Mouse (Mus musculus) midbrain, embryonic 16.5 days (tissue): ENCODE measurements around the gene Anks3. TPM values are rescaled to one million over a fixed set of nuclear protein-coding genes. Genes with fewer than 3 reads are reported as not detected.
A peak's percentile ranks its signal among the peaks of the same experiment; 100 is the strongest.

Experiments
- ATAC-seq: fragments of 200-750 bp; cut with Nextera tagmentation; 2 replicates; pipeline ENCODE4 v1.8.0; 2017; ENCODE audit warnings: moderate TSS enrichment
- H3K27ac ChIP-seq: fragments of 300-500 bp; sonication (generic); 2 replicates; pipeline ENCODE4 v1.5.1; 2014; ENCODE audit warnings: mild to moderate bottlenecking, low read length, mixed read lengths
- H3K27me3 ChIP-seq: fragments of 300-500 bp; sonication (generic); 2 replicates; pipeline ENCODE4 v1.6.1; 2014; ENCODE audit warnings: low read depth, low read length, mixed read lengths; ENCODE audit not compliant: control insufficient read depth, insufficient read depth
- H3K36me3 ChIP-seq: fragments of 300-500 bp; sonication (generic); 2 replicates; pipeline ENCODE4 v1.6.1; 2014; ENCODE audit warnings: mild to moderate bottlenecking, low read length, moderate library complexity, mixed read lengths; ENCODE audit not compliant: control insufficient read depth, insufficient read depth
- H3K4me1 ChIP-seq: fragments of 300-500 bp; sonication (generic); 2 replicates; pipeline ENCODE4 v1.6.1; 2014; ENCODE audit warnings: mild to moderate bottlenecking, low read length, mixed read lengths; ENCODE audit not compliant: control insufficient read depth, insufficient read depth
- H3K4me2 ChIP-seq: fragments of 300-500 bp; sonication (generic); 2 replicates; pipeline ENCODE4 v1.6.1; 2014; ENCODE audit warnings: mild to moderate bottlenecking, low read length, mixed read lengths
- H3K4me3 ChIP-seq: fragments of 300-500 bp; sonication (generic); 2 replicates; pipeline ENCODE4 v1.5.1; 2014; ENCODE audit warnings: low read depth, mild to moderate bottlenecking, low read length, moderate library complexity, mixed read lengths
- H3K9ac ChIP-seq: fragments of 300-500 bp; sonication (generic); 2 replicates; pipeline ENCODE4 v1.6.1; 2014; ENCODE audit warnings: low read depth, low read length, mixed read lengths
- H3K9me3 ChIP-seq: fragments of 300-500 bp; sonication (generic); replicated peaks from 2 replicates; pipeline ENCODE4 v1.6.1; 2014; ENCODE audit warnings: mild to moderate bottlenecking, low read length, mixed read lengths; ENCODE audit not compliant: control insufficient read depth, poor library complexity, severe bottlenecking
- WGBS: fragments of 180-500 bp; shearing (Covaris S2); extraction: QIAGEN DNeasy Blood & Tissue Kit; methylation state at CpG from one replicate; pipeline ENCODE4 v1.1.7; 2014; 5-methylcytosine and 5-hydroxymethylcytosine counted together
- polyA plus RNA-seq: library from polyadenylated mRNA; unstranded; fragments of >200 nt; fragmentation: Nextera tagmentation; extraction: Ambion mirVana; gene quantifications from 2 replicates; pipeline ENCODE4 v1.2.1, GENCODE M21; 2015

Anks3 gene
- polyA plus RNA-seq, result 75.1 and 78.8 TPM in 2 replicates

GRCm38 (mm10) chr16:4963797-4964709 is at the start of gene Anks3:
Gene Anks3, minus strand, starts transcription at chr16:4964205.
- peak within 1 kb of the TSS; percentile 86 for H3K9ac ChIP-seq
- H3K9me3 ChIP-seq, result no peaks in the 10 kb centered on the region
- H3K27ac ChIP-seq, result peak within 1 kb of the TSS; percentile 90
- H3K4me3 ChIP-seq, result peak within 1 kb of the TSS; percentile 90
- H3K36me3 ChIP-seq, result no peaks in the 10 kb centered on the region
- WGBS, result under 1% methylated on average over 75 of the region's 76 CpGs
- H3K4me2 ChIP-seq, result peak within 1 kb of the TSS; percentile 82
- peak; percentile 99 for ATAC-seq
- H3K27me3 ChIP-seq, result no peaks in the 10 kb centered on the region
- H3K4me1 ChIP-seq, result peaks cover 16% of the 10 kb centered on the region

- H3K4me3 ChIP-seq, result peak within 1 kb of the TSS; percentile 72
- peaks cover 29% of the 10 kb centered on the region for H3K36me3 ChIP-seq
- WGBS, result under 1% methylated on average over 63 of the region's 63 CpGs
- peak within 1 kb of the TSS; percentile 81 for H3K9ac ChIP-seq
- peak; percentile 99 for ATAC-seq
- peak within 1 kb of the TSS; percentile 77 for H3K4me2 ChIP-seq
- H3K27ac ChIP-seq, result peak within 1 kb of the TSS; percentile 87
- no peaks in the 10 kb centered on the region for H3K9me3 ChIP-seq
- H3K27me3 ChIP-seq, result no peaks in the 10 kb centered on the region
- peaks cover 11% of the 10 kb centered on the region for H3K4me1 ChIP-seq
These were observed 49.2 kb upstream of the Anks3 start, which contains the start of gene Rogdi for GRCm38 (mm10) chr16:5013054-5013838. Gene Rogdi, minus strand, starts transcription at chr16:5013553.

GRCm38 (mm10) chr16:5012036-5013005 is 48.3 kb upstream of the Anks3 start:
- WGBS, result 50% methylated on average over 13 of the region's 13 CpGs
- Histone ChIP-seq H3K9me3 (no peaks in the 10 kb centered on the region), H3K27ac (peak overlapping the region; percentile 87), H3K27me3 (no peaks in the 10 kb centered on the region), H3K4me1 (peaks cover 11% of the 10 kb centered on the region), H3K4me3 (peak overlapping the region; percentile 72), H3K9ac (peak overlapping the region; percentile 81), H3K4me2 (peak overlapping the region; percentile 77), H3K36me3 (peaks cover 22% of the 10 kb centered on the region)
- ATAC-seq, result no peak

- Histone ChIP-seq H3K36me3 (peaks cover 16% of the 10 kb centered on the region), H3K9ac (no peak overlapping the region), H3K27ac (no peak overlapping the region), H3K4me2 (no peak overlapping the region), H3K9me3 (no peaks in the 10 kb centered on the region), H3K4me1 (peaks cover 11% of the 10 kb centered on the region), H3K27me3 (no peaks in the 10 kb centered on the region), H3K4me3 (no peak overlapping the region)
- no peak for ATAC-seq
- 89% methylated on average over 7 of the region's 7 CpGs for WGBS
These were observed 47.3 kb upstream of the Anks3 start for GRCm38 (mm10) chr16:5011285-5011684.

GRCm38 (mm10) chr16:5010371-5010935 is 46.4 kb upstream of the Anks3 start:
- ATAC-seq, result no peak
- H3K4me2 ChIP-seq, result no peak overlapping the region
- peaks cover 11% of the 10 kb centered on the region for H3K36me3 ChIP-seq
- H3K27ac ChIP-seq, result no peak overlapping the region
- no peaks in the 10 kb centered on the region for H3K27me3 ChIP-seq
- H3K4me3 ChIP-seq, result no peak overlapping the region
- H3K9ac ChIP-seq, result no peak overlapping the region
- WGBS, result 87% methylated on average over 10 of the region's 10 CpGs
- H3K9me3 ChIP-seq, result no peaks in the 10 kb centered on the region
- H3K4me1 ChIP-seq, result peaks cover 11% of the 10 kb centered on the region

- H3K27ac ChIP-seq, result no peak overlapping the region
- ATAC-seq, result no peak
- H3K27me3 ChIP-seq, result no peaks in the 10 kb centered on the region
- H3K36me3 ChIP-seq, result no peaks in the 10 kb centered on the region
- H3K9me3 ChIP-seq, result no peaks in the 10 kb centered on the region
- H3K4me3 ChIP-seq, result no peak overlapping the region
- 87% methylated on average over 12 of the region's 12 CpGs for WGBS
- H3K4me2 ChIP-seq, result no peak overlapping the region
- no peak overlapping the region for H3K9ac ChIP-seq
- peaks cover 11% of the 10 kb centered on the region for H3K4me1 ChIP-seq
These were observed 44.1 kb upstream of the Anks3 start for GRCm38 (mm10) chr16:5008076-5008475.

- Histone ChIP-seq H3K9me3 (no peaks in the 10 kb centered on the region), H3K27ac (no peak overlapping the region), H3K36me3 (no peaks in the 10 kb centered on the region), H3K4me1 (peaks cover 8% of the 10 kb centered on the region), H3K4me2 (no peak overlapping the region), H3K9ac (no peak overlapping the region), H3K4me3 (no peak overlapping the region), H3K27me3 (no peaks in the 10 kb centered on the region)
- no peak for ATAC-seq
- 41% methylated on average over 6 of the region's 6 CpGs for WGBS
These were observed 43.5 kb upstream of the Anks3 start for GRCm38 (mm10) chr16:5007492-5007891.

GRCm38 (mm10) chr16:5007067-5007466 is 43.1 kb upstream of the Anks3 start, which contains the start of gene Smim22:
Gene Smim22, plus strand, starts transcription at chr16:5007288.
- Histone ChIP-seq H3K9me3 (no peaks in the 10 kb centered on the region), H3K4me3 (no peak within 1 kb of the TSS), H3K9ac (no peak within 1 kb of the TSS), H3K36me3 (no peaks in the 10 kb centered on the region), H3K27ac (no peak within 1 kb of the TSS), H3K27me3 (no peaks in the 10 kb centered on the region), H3K4me2 (no peak within 1 kb of the TSS), H3K4me1 (peaks cover 4% of the 10 kb centered on the region)
- WGBS, result 38% methylated on average over 5 of the region's 5 CpGs
- no peak for ATAC-seq
